Comparison of ENCODE assay signal across 9 mouse cellular contexts in genomic region chr7:49910361-49910760, GRCm38 (mm10). TPM values are rescaled to one million over a fixed set of nuclear protein-coding genes. Genes with fewer than 3 reads are reported as not detected.
DNase-seq lines count a peak whose midpoint lies in the region; ATAC-seq lines count a peak whose summit lies in the region.
"Had no signal": no experiment of that assay in that cellular context is flagged by ENCODE, and none has a peak within 500 bp of the region (broad histone marks: within the 10 kb centered on the region; RNA-seq: fewer than 3 reads in every experiment).

No protein-coding gene starts in this region.

- H3K4me1 ChIP-seq in midbrain, embryonic 14.5 days (ENCODE audit: control insufficient read depth, insufficient read depth, low read length): peaks cover 6% of the 10 kb centered on the region
- peaks cover 8% of the 10 kb centered on the region; the same call in 1 of the 2 replicates for H3K4me1 ChIP-seq in midbrain, embryonic 16.5 days (ENCODE audit: control insufficient read depth, insufficient read depth, low read length)

- ATAC-seq in midbrain, embryonic 14.5 days (ENCODE audit: low FRiP score, low TSS enrichment): no peak
- ATAC-seq in midbrain, embryonic 16.5 days: no peak
- ATAC-seq in inflammation-experienced regulatory T-cells, adult 6 months: no peak

- no peaks in the 10 kb centered on the region for H3K9me3 ChIP-seq in midbrain, embryonic 14.5 days (ENCODE audit: control insufficient read depth, low read length)
- H3K9me3 ChIP-seq in midbrain, embryonic 16.5 days (replicated peaks; ENCODE audit: control insufficient read depth, low read length, poor library complexity, severe bottlenecking): no peaks in the 10 kb centered on the region

- no peak overlapping the region for H3K27ac ChIP-seq in midbrain, embryonic 14.5 days (replicated peaks; ENCODE audit: low read depth, low read length)
- no peak overlapping the region for H3K27ac ChIP-seq in midbrain, embryonic 16.5 days (ENCODE audit: low read length)

- no peak overlapping the region for H3K9ac ChIP-seq in midbrain, embryonic 14.5 days (replicated peaks; ENCODE audit: low read length)
- no peak overlapping the region for H3K9ac ChIP-seq in midbrain, embryonic 16.5 days (ENCODE audit: low read depth, low read length)

- peak; percentile 28 for DNase-seq in adrenal gland, adult 2 months
- no peak for DNase-seq in adrenal gland, adult 8-10 months
- peak; percentile 79 for DNase-seq in midbrain, embryonic 14.5 days
- peak; percentile 28 for DNase-seq in induced T-regulatory cell, adult 2 months (ENCODE audit: low read depth)
- peak; percentile 77 for DNase-seq in retina, embryonic 14.5 days (ENCODE audit: low spot score)
- no peak for DNase-seq in urinary bladder, postnatal 25 days (ENCODE audit: low spot score)

- H3K4me3 ChIP-seq in midbrain, embryonic 14.5 days (replicated peaks; ENCODE audit: low read depth, low read length): no peak overlapping the region
- H3K4me3 ChIP-seq in midbrain, embryonic 16.5 days (ENCODE audit: low read depth, low read length): no peak overlapping the region

- H3K4me2 ChIP-seq in midbrain, embryonic 14.5 days (ENCODE audit: low read length): no peak overlapping the region
- no peak overlapping the region for H3K4me2 ChIP-seq in midbrain, embryonic 16.5 days (ENCODE audit: low read length)

- H3K36me3 ChIP-seq in midbrain, embryonic 14.5 days (ENCODE audit: control insufficient read depth, insufficient read depth, low read length): no peaks in the 10 kb centered on the region
- no peaks in the 10 kb centered on the region for H3K36me3 ChIP-seq in midbrain, embryonic 16.5 days (ENCODE audit: control insufficient read depth, insufficient read depth, low read length)

- peaks cover 96% of the 10 kb centered on the region for H3K27me3 ChIP-seq in midbrain, embryonic 14.5 days (ENCODE audit: control insufficient read depth, insufficient read depth, low read length)
- H3K27me3 ChIP-seq in midbrain, embryonic 16.5 days (ENCODE audit: control insufficient read depth, insufficient read depth, low read depth, low read length): peaks cover 48% of the 10 kb centered on the region

- WGBS in midbrain, embryonic 14.5 days: under 1% methylated on average over 16 of the region's 16 CpGs
- WGBS in midbrain, embryonic 16.5 days: 1% methylated on average over 16 of the region's 16 CpGs

RNA-seq across cellular contexts. Expression of gene Slc6a5, which starts 0.4 kb away (rescaled TPM):
- 1 to 10 TPM; 1.3 to 2.2 TPM for total RNA-seq in adrenal gland, adult 2 months (2021)
- 3.1 and 3.3 TPM in 2 replicates for polyA plus RNA-seq in adrenal gland, adult 2 months (2012; rRNA removed)
- 1 to 10 TPM; 4.3 to 7.0 (median 4.9) TPM for total RNA-seq in adrenal gland, adult 8-10 months (2022)
- polyA plus RNA-seq in midbrain, embryonic 14.5 days (2014; fragmentation: Nextera tagmentation; extraction: Ambion mirVana): 0.34 and 0.46 TPM in 2 replicates
- polyA plus RNA-seq in midbrain, embryonic 16.5 days (2015; fragmentation: Nextera tagmentation; extraction: Ambion mirVana): 0.40 and 0.45 TPM in 2 replicates
- not detected for polyA plus RNA-seq in inflammation-experienced regulatory T-cells, adult 6 months (2017; shearing (Covaris generic))
- total RNA-seq: heart, postnatal 14 days had no signal

Comparison
In these comparisons a context has a peak if more than half of its experiments do, and no peak if none do; other contexts are left out.
1. DNase-seq: peak in adrenal gland, adult 2 months (single experiment), midbrain, embryonic 14.5 days (single experiment), induced T-regulatory cell, adult 2 months (single experiment) and retina, embryonic 14.5 days (single experiment); none in adrenal gland, adult 8-10 months (single experiment) and urinary bladder, postnatal 25 days (single experiment).